Mouse (Mus musculus): ENCODE measurements at regions not wholly inside any gene's neighbourhood (a gene's known extent, or its start where the extent isn't known, plus 50 kb on each side); places are given as distances from the start of the nearest gene placed in this dataset.

GRCm38 (mm10) chr1:52302557-52302956, 69.5 kb upstream of the Gls start:
- peak; percentile 65 to 71 for DNase-seq

- DNase-seq: peak in 1 of 2 experiments; percentile 9
Measured at GRCm38 (mm10) chr1:52301266-52301665, 68.2 kb upstream of the Gls start.

DNA sequence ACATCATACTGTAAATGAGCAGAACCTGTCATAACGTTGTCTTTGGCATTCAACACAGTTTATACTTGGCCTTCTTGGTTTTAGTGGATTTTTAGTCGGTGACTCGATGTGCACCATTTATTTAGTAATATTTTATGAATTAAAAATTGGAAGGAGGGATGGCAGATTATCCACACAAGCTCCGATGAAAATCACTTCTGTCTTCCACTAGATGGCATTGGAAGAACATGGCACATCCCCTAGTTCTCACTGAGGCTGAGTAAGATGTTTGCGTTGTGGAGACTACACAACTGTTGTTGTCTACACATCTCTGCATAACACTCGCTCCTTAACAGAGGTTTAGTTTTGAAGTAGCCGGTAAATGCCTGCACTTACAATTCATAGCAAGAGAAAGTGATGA, 66.5 kb upstream of the Gls start:
- no peak for DNase-seq

GRCm38 (mm10) chr1:52298336-52298735, 65.3 kb upstream of the Gls start:
- no peak for DNase-seq

DNA sequence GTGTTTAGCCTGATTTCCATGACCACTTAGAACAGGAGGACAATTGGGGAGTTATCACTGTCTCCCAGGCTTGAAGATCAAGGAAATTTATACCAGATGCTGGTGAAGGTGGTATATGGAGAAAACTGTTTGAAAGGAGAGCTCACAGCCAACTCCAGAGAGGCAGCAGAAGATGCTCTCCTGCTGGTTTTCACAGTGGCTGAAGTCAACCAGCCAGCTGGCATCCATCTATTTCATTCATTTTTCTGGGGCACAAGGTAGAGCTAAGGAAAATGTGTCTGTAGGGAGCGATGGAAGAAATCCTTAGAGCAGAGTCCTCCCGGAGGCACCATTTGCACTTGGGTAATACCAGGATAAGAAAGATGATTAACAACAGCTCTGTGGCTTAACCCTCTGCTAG, 63.1 kb upstream of the Gls start:
- DNase-seq: no peak

GRCm38 (mm10) chr1:52294521-52294920, 61.5 kb upstream of the Gls start:
- DNase-seq: no peak

DNA sequence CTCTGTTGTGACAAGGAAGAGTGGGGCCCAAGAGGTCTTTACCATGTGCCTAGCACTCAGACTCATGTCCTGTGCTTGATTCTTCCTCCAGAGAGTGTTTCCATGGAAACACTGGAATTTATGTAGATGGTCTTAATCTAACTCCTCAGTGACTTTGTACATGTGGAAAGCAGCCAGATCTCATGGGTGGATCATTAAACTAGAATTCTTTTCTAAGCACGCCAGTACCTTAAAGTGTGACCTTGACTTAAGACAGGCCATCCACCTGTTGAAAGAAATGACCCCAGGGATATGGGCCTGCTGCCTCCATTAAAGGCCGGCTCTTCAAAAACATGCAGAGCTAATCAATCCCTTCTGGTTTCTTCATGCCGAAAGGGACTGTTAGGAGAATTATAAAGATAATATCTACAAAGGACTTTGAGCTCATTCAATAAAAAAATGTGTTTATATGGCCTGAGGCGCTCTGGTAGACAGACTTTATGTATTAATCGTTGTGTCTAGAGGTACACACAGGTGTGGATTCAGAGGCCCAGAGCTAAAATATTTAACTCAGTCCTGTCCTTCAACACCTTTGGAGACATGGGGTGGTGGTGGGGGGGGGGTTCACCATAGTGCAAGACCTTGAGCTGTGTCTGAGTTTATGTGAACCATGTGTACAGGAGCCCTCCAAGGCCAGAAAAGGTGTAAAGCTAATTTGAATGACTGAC, 60.5 kb upstream of the Gls start:
- DNase-seq: no peak

All from lung, adult 18-20 months (tissue).